Mouse (Mus musculus): Measurements from ENCODE around the gene Arhgef39.

- TF ChIP-seq POLR2A (IDR thresholded peaks at IDR 0.05; ENCODE audit: low read depth, low read length) (no peak), CTCF (IDR thresholded peaks at IDR 0.05; ENCODE audit: extremely low read depth, insufficient read depth, insufficient read length, insufficient replicate concordance) (no peak)
These were observed 20.5 kb upstream of the Arhgef39 start for GRCm38 (mm10) chr4:43519956-43520355.
